Mouse (Mus musculus) common myeloid progenitor, adult 5-6 weeks (primary cell): ENCODE data around the gene Hspg2. TPM values are rescaled to one million over a fixed set of nuclear protein-coding genes. Genes with fewer than 3 reads are reported as not detected.

Experiments used
- ATAC-seq: replicated peaks from 2 replicates; pipeline ENCODE4 v1.8.0; 2016; ENCODE audit warnings: low read depth, mild to moderate bottlenecking, moderate TSS enrichment, inconsistent platforms; ENCODE audit not compliant: poor library complexity, severe bottlenecking
- total RNA-seq: library from RNA; stranded (forward); fragments of 200-1000, 187-1606 nt; gene quantifications from 2 replicates; pipeline ENCODE4 v1.2.3, GENCODE M21; 2017

Hspg2 gene
- total RNA-seq, 1 experiment from 2014 or later, result under 0.01 TPM

- ATAC-seq, result no peak
These were observed 9.7 kb upstream of the Hspg2 start for GRCm38 (mm10) chr4:137458861-137459260.

DNA sequence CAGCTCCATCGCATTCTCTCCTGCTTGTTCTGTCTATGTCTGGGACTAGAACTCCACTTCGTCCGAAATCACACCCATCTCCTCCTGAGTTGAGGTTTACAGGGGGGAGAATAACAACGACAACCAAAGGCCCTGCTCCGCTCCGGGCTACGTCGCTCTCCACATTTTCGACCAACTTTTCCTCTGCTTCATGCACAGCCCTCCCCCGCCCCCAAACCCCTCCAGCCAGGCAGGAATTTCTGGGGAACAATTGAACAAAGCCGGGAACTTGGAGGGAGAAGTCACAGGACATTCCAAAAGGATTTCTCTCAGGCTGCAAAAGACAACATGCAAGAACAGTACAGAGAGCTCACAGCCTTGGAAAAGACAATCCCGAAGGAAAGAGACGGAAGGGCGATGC lies 7.9 kb upstream of the Hspg2 start:
- no peak for ATAC-seq

DNA sequence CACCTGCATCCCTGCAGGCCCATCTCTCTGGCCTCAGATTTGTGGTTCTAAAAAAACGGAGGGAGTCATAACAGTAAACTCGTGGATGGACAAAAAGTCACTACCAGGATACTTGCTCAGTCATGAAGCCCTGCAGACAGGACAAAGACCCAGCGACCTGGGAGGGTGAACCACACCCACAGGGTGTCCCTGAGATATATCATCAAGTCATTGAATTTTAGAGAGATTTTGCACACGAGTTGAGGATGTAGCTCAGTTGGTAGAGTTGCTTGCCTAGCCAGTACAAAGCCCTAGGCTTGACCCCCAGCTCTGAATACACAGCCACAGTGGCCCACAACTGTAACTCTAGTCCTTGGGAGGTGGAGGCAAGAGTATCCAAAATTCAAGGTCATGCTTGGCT lies 7.4 kb upstream of the Hspg2 start:
- no peak for ATAC-seq

DNA sequence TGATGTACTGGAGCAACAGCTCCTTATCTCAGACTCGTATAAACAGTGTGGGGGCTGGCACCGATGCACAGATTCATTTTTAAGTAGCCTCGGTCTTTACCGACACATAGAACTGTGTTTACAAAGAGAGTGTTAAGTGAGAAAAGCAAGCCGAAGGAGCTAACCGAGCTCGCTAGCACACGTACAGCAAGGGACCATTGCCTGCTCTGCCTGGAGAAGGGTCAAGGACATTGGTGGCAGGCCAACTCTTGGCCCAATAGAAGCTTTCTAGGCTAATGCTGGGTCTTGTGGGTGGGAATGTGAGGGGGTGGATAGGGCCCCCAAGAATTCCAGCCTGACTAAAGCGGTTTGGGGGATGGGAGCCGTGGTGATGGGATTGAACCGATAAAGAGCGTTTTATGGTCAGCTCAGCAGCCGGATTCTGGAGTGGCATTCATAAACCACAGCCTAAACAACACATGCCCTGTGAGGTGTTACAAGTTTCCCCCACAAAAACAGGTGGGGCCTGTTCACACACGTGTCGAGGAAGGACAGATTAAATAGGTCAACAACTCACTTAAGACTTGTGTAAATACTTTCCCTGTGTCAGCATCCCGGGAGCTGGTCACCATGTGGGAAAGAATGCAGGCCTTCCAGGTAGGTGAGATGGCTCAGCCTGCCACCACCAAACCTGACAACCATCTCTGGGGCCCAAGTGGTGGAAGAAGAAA lies 6.4 kb upstream of the Hspg2 start:
- ATAC-seq, result no peak

- ATAC-seq, result no peak
These were observed 3.3 kb upstream of the Hspg2 start for GRCm38 (mm10) chr4:137465125-137465787.

DNA sequence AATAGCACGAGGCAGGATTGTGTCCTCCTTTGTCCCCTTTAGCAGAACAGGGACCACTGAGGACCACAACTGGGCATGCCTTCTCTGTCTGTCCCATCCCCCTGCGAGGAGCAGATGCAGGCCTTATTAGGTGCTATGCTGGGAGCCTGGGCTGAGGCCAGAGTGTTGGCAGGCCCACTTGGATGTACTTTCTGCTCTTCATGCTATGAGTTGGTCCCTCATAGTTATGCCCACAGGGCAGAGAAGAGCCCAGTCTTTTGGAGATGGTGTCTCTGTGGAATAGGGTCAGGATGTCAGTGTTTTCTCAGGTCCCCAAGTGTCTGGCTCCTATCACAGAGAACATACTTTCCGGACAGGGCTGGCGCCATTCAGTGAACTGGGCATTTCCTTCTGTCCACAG lies 1.6 kb upstream of the Hspg2 start:
- ATAC-seq, result no peak

- ATAC-seq, result no peak
These were observed 1.0 kb upstream of the Hspg2 start for GRCm38 (mm10) chr4:137467525-137467924.

DNA sequence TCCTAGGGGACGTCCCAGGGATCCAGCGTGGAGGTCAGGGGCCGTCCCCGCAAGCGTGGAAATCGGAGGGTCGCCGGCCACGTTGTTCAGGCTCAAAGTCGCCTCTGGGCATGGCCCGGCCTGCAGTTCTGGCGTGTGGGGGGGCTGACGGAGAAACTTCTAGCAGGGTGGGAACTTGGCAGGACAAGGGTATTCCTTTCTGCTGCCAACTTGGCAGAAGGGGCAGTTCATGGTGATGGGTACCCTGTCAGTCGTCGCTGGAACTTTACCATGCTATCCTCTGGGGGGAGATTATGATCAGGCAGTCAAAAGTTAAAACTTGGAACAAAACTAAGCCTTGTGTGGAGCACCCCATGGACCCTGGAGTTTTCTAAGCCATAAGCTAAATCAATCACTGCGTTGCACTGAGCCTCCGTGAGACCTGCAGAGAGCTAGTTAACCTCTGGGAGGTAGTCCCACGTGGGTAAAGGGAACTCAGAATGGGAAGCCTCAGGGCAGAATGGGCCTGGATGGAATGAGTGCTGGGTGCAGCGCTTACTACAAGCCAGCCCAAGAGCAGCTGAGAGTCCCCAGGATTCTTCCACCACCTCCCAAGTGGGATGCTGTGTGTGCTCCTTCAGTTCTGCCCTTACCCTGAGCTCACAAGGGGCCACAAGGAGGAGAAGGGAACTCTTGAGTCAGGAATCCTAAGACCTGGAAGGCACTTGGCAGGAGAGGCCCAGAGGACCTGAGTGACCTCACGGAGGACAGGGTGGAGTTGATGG lies 694 bp downstream of the Hspg2 start:
- ATAC-seq, result no peak

DNA sequence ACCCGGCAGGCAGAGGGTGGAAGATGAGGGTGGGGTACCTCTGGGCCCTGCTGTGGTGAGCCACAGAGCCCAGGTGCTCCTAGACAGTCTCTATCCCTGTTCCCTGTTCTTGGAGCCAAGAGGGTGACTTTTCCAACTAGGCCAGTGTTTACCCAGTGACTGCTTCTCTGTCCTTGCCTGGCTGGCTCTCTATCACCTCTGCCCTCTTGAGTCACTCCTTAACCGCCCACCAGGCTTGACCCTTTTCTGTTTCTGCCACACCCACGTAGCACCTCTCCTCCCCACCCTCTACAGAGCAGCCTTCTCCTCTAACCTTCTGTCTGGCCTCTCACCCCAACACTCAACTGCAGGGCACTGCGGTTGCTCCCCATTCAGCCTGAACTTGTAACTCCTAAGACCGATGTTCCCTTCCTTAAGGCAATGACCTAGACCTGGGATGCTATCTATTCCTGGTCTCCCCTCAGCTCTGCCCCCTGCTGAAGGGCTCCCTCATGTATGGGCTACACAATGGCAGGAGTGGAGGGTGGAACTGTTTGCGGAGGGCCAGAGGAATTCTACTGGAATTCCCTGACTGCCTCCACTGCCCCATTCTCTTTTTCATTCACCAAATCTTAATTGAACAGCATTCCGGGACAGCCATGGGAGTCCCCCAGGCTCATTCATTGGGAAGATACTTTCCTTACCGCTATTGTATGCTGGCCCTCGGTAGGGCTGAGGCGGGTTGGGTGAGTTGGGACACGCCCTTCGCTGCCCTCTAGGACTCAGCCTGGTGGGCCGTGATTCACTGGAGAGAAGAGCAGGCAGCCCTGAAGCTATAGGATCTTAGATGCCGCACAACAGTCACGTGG lies 1.5 kb downstream of the Hspg2 start:
- ATAC-seq, result no peak

GRCm38 (mm10) chr4:137470701-137471317 lies 2.2 kb downstream of the Hspg2 start:
- ATAC-seq, result no peak

DNA sequence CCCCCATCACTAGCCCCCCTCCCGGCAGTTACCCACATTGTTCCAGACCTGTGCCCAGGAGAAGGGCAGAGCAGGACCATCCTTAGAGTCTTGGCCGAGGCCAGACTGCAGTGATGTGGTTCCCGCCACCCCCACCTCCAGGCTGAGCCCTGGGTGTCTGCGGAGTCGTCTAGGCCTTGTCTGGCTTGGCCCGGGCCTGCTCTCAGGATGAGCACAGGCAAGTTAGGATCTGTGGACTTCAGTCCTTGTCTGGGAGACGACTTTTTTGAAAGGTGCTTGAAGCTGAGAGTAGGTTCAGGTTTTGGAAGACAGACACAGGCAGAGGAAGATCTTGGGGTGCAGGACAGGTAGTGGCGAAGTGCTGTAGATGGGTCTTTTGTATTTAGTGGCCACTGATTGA lies 2.8 kb downstream of the Hspg2 start:
- ATAC-seq, result no peak

DNA sequence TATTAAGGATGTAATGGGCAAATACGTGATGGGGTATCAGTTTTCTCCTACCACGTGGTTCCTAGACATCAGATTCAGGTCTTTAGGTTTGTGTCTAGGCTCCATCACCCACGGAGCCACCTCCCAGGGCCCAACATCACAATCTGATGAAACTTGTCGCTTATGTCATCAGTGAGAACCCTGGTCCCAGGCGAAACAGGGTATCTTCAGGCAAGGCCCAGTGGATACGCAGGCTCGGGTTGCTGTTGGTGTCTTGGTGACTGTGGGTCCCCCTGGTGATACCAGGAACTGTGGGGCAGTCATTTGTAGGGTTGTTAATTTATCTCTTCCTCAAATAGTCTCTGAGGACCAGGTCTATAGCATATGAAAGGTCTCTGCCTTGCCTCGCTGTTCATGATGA lies 4.7 kb downstream of the Hspg2 start:
- ATAC-seq, result no peak

DNA sequence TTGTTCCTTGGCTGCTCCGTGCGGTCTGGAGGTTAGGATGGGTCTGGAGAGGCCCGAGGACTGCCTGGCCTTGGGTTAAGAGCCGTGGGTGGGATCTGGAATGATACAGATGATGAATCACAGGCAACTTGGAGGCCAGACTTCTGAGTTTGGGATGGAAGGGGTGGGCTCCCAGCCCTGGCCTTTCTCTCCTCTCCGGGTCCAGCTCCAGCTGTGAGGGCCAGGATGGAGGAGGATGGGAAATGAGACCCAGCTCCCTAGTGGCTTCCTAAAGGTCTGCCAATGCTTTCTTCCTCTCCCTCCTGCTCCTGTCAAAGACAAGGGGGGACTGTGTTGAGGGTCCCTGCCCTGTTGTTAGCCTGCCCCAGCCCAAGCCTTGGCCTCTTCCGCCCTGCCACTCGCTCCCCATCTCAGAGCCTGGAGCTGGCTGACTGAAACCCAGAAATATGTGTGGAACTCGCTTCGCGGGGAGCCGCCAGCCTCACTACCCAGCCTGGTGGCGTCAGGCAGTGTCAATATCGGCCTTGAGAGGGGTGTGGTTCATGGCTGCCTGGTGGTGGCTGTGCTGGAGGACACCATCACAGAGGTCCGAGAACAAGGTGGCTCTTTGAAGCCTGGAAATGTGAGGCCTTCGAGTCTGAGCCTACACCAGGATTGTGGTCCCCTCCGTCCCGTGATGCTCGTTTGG lies 5.3 kb downstream of the Hspg2 start:
- no peak for ATAC-seq

- ATAC-seq, result no peak
These were observed 6.1 kb downstream of the Hspg2 start for GRCm38 (mm10) chr4:137474694-137475093.

GRCm38 (mm10) chr4:137475271-137476050 lies 6.9 kb downstream of the Hspg2 start:
- no peak for ATAC-seq

DNA sequence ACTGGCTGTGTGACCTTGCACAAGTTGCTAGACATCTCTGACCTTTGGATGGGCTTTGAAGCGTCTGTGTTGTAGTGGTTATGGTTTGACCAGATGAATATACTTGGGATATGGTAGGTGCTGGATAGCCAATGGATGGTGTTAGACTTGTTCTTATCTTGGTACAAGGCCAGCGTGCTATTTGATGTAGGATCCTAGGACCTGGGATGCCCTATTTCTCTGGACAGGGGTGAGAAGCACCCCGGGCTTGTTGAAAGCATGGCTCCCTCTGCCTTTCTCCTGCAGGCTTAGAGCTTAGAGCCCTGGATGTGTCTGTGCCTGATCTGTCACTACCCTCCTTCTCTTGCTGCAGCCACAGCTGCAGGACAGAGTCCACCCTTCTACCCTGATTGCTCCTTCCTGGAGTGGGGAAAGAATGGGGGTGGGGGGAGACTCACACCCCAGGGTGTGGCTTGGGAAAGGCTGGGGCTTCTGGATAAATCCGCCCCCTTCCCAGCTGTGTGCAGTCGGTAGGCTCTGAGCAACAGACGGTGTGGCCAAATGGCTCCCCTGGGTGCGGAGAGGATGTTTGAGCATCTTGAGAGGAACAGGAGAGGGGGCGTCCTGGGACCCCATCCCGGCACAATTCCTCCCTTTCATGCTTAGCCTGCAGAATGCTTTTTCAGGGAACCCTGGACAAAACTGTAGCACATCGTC lies 7.6 kb downstream of the Hspg2 start:
- no peak for ATAC-seq

GRCm38 (mm10) chr4:137476761-137477237 lies 8.2 kb downstream of the Hspg2 start:
- ATAC-seq, result no peak

DNA sequence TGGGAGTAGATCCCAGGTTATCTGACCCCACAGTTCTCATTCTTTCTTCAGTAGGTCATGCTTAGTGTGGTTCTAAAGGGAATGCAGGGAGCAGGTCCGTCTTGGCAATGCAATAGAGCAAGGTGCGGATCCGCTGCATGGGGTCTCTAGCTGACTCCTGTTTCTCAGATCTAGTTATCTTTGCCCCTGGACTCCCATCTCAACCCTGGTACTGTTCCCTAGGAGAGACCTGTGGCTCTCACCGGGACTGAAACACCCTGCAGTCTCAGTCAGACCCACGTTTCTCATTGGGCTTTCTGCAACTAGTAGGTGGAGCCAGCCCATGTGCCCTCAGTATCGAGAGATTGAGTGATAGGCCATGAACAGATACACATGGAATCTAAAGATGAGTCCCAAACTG lies 9.0 kb downstream of the Hspg2 start:
- ATAC-seq, result no peak
